Mouse (Mus musculus) gastrocnemius, postnatal 14 days (tissue): ENCODE data around the gene Creld1. TPM values are rescaled to one million over a fixed set of nuclear protein-coding genes. Genes with fewer than 3 reads are reported as not detected.
A peak's percentile ranks its signal among the peaks of the same experiment; 100 is the strongest.

Experiments
- DNase-seq: peaks from one replicate; pipeline ENCODE4 v3.0.0; 2021; ENCODE audit warnings: mixed read lengths
- intact Hi-C: fragments of 180-260 bp; cut with DNase I; formaldehyde crosslinking; loops from one replicate; pipeline ENCODE4 v1.15.1; 2025; ENCODE audit warnings: low total_unique reads
- long read RNA-seq, 2 experiments: library from polyadenylated mRNA; stranded (forward); transcript quantifications; one replicate each; pipeline ENCODE4 v2.0.0; 2021
- total RNA-seq, 2 experiments: library from RNA; stranded (reverse); gene quantifications; 2 replicates each; pipeline ENCODE4 v1.2.3; 2021

The Creld1 gene
- total RNA-seq, result 10 to 100 TPM; 37.1 to 39.6 TPM
- long read RNA-seq, experiment 1, transcript Creld1-201 (10 exons, 2,306 nt), result major isoform, 43 of 53 reads
- long read RNA-seq, experiment 1, partial matches to known transcripts, result 8 of 53 reads
- long read RNA-seq, experiment 1, other reads (novel, unspliced or antisense), result 2 of 53 reads
- long read RNA-seq, experiment 2, transcript Creld1-201 (10 exons, 2,306 nt), result major isoform, 53 of 58 reads
- long read RNA-seq, experiment 2, partial matches to known transcripts, result 2 of 58 reads
- long read RNA-seq, experiment 2, other reads (novel, unspliced or antisense), result 2 of 58 reads

- intact Hi-C loops, result no loop called here
- DNase-seq, result peak; percentile 94
Observed at GRCm38 (mm10) chr6:113483100-113483615, at the start of gene Creld1. Gene Creld1 (plus strand): TSS chr6:113483297.

GRCm38 (mm10) chr6:113433661-113434060 lies 49.4 kb upstream of the Creld1 start:
- no peak for DNase-seq

GRCm38 (mm10) chr6:113434691-113435090 lies 48.4 kb upstream of the Creld1 start:
- no peak for DNase-seq
- intact Hi-C loops, result no loop called here

More at GRCm38 (mm10) chr6:113433661-113434060, 49.4 kb upstream of the Creld1 start:
- intact Hi-C loops, result no loop called here

GRCm38 (mm10) chr6:113435664-113436205 lies 47.4 kb upstream of the Creld1 start, which contains the start of gene Cidec:
Gene Cidec (minus strand): TSS chr6:113435760.
- intact Hi-C loops, result no loop called here
- DNase-seq, result no peak

GRCm38 (mm10) chr6:113437135-113437534 lies 46.0 kb upstream of the Creld1 start:
- intact Hi-C loops, result no loop called here

GRCm38 (mm10) chr6:113438721-113439430 lies 44.2 kb upstream of the Creld1 start:
- no peak for DNase-seq
- intact Hi-C loops, result no loop called here

More at GRCm38 (mm10) chr6:113437135-113437534, 46.0 kb upstream of the Creld1 start:
- no peak for DNase-seq

GRCm38 (mm10) chr6:113440686-113441085 lies 42.4 kb upstream of the Creld1 start:
- intact Hi-C loops, result no loop called here
- DNase-seq, result no peak

GRCm38 (mm10) chr6:113441147-113441680 lies 41.9 kb upstream of the Creld1 start:
- intact Hi-C loops, result no loop called here
- peak; percentile 63 for DNase-seq

- intact Hi-C loops, result no loop called here
- no peak for DNase-seq
Observed at GRCm38 (mm10) chr6:113442087-113442441, 41.0 kb upstream of the Creld1 start.

GRCm38 (mm10) chr6:113442442-113443090 lies 40.5 kb upstream of the Creld1 start, which contains the start of gene Jagn1:
Gene Jagn1 (plus strand): TSS chr6:113442569.
- DNase-seq, result peak; percentile 89
- intact Hi-C loops, result no loop called here

GRCm38 (mm10) chr6:113443091-113443490 lies 40.0 kb upstream of the Creld1 start:
- intact Hi-C loops, result no loop called here
- no peak for DNase-seq

- intact Hi-C loops, result no loop called here
- DNase-seq, result no peak
Observed at GRCm38 (mm10) chr6:113444207-113444965, 38.7 kb upstream of the Creld1 start.

- intact Hi-C loops, result no loop called here
- DNase-seq, result no peak
Observed at GRCm38 (mm10) chr6:113447639-113448038, 35.5 kb upstream of the Creld1 start.

- no peak for DNase-seq
- intact Hi-C loops, result no loop called here
Observed at GRCm38 (mm10) chr6:113451839-113452238, 31.3 kb upstream of the Creld1 start.

GRCm38 (mm10) chr6:113455007-113455406 lies 28.1 kb upstream of the Creld1 start:
- intact Hi-C loops, result no loop called here

GRCm38 (mm10) chr6:113457952-113458534 lies 25.1 kb upstream of the Creld1 start, which contains the start of gene Il17re:
Gene Il17re (plus strand): TSS chr6:113458484.
- DNase-seq, result no peak

More at GRCm38 (mm10) chr6:113455007-113455406, 28.1 kb upstream of the Creld1 start:
- no peak for DNase-seq

GRCm38 (mm10) chr6:113458635-113459034 lies 24.5 kb upstream of the Creld1 start:
- intact Hi-C loops, result no loop called here
- no peak for DNase-seq

More at GRCm38 (mm10) chr6:113457952-113458534, 25.1 kb upstream of the Creld1 start, which contains the start of gene Il17re:
- intact Hi-C loops, result no loop called here

- no peak for DNase-seq
- intact Hi-C loops, result no loop called here
Observed at GRCm38 (mm10) chr6:113464040-113464439, 19.1 kb upstream of the Creld1 start.
